In genomic region chr6:31370550-31371061, GRCm38 (mm10) we compare ENCODE assay signal across 8 mouse cellular contexts. TPM values are rescaled to one million over a fixed set of nuclear protein-coding genes. Genes with fewer than 3 reads are reported as not detected.
DNase-seq lines count a peak whose midpoint lies in the region; ATAC-seq and TF ChIP-seq lines count a peak whose summit lies in the region.
"Had no signal": no experiment of that assay in that cellular context is flagged by ENCODE, and none has a peak within 500 bp of the region (broad histone marks: within the 10 kb centered on the region; RNA-seq: fewer than 3 reads in every experiment).

No protein-coding gene starts in this region.

- H3K4me1 ChIP-seq in lung, embryonic 16.5 days (replicated peaks; ENCODE audit: control insufficient read depth, insufficient read depth, low read length), result peaks cover 3% of the 10 kb centered on the region; the same call in 1 of the 2 replicates
- peaks cover 10% of the 10 kb centered on the region for H3K4me1 ChIP-seq in lung, adult 2 months (ENCODE audit: control insufficient read depth, insufficient read depth, low read length)
- H3K4me1 ChIP-seq in heart, postnatal 0 days (ENCODE audit: control insufficient read depth, insufficient read depth), result peaks cover 26% of the 10 kb centered on the region

- H3K79me2 ChIP-seq in myocyte (ENCODE audit: control insufficient read depth, insufficient read depth), result no peaks in the 10 kb centered on the region

- H3ac ChIP-seq in myocyte (ENCODE audit: control insufficient read depth, insufficient read length), result no peak overlapping the region

- H3K4me2 ChIP-seq in lung, embryonic 16.5 days (ENCODE audit: low read depth, low read length), result no peak overlapping the region
- peak overlapping the region; percentile 16; the same call in 1 of the 2 replicates for H3K4me2 ChIP-seq in heart, postnatal 0 days (ENCODE audit: low read depth, low read length)
- peak overlapping the region; percentile 51 for H3K4me2 ChIP-seq in myocyte (ENCODE audit: low read depth)
- H3K4me2 ChIP-seq: midbrain, embryonic 12.5 days had no signal

- no peaks in the 10 kb centered on the region for H3K27me3 ChIP-seq in lung, embryonic 16.5 days (ENCODE audit: control insufficient read depth, insufficient read depth, low read depth, low read length)
- no peaks in the 10 kb centered on the region for H3K27me3 ChIP-seq in heart, postnatal 0 days (ENCODE audit: control insufficient read depth, insufficient read depth, low read length)
- no peaks in the 10 kb centered on the region for H3K27me3 ChIP-seq in myocyte (ENCODE audit: control insufficient read depth, insufficient read depth, insufficient read length)
- H3K27me3 ChIP-seq: midbrain, embryonic 12.5 days had no signal

- no peak for ATAC-seq in lung, embryonic 16.5 days (ENCODE audit: low read depth)
- peak; percentile 69 for ATAC-seq in heart, postnatal 0 days (ENCODE audit: insufficient read depth, low read depth)
- no peak for ATAC-seq in megakaryocyte, adult 5-6 weeks (ENCODE audit: poor library complexity, severe bottlenecking)

- peak overlapping the region; percentile 9; the same call in 1 of the 2 replicates for H3K27ac ChIP-seq in lung, embryonic 16.5 days (ENCODE audit: low read length)
- peak overlapping the region; percentile 83 for H3K27ac ChIP-seq in heart, postnatal 0 days (ENCODE audit: low read depth)
- H3K27ac ChIP-seq: midbrain, embryonic 12.5 days had no signal

- H3K4me3 ChIP-seq in lung, embryonic 16.5 days (ENCODE audit: low read length), result no peak overlapping the region
- no peak overlapping the region for H3K4me3 ChIP-seq in lung, adult 2 months (replicated peaks; ENCODE audit: extremely low read depth, low read depth, low read length)
- H3K4me3 ChIP-seq in heart, postnatal 0 days (ENCODE audit: low read depth, low read length), result no peak overlapping the region
- no peak overlapping the region for H3K4me3 ChIP-seq in myocyte
- H3K4me3 ChIP-seq: midbrain, embryonic 12.5 days had no signal

- no peaks in the 10 kb centered on the region for H3K36me3 ChIP-seq in lung, embryonic 16.5 days (ENCODE audit: control insufficient read depth, insufficient read depth, low read length)
- no peaks in the 10 kb centered on the region for H3K36me3 ChIP-seq in heart, postnatal 0 days (replicated peaks; ENCODE audit: control insufficient read depth, insufficient read depth, low read length)
- H3K36me3 ChIP-seq in myocyte (ENCODE audit: control insufficient read depth, insufficient read depth), result no peaks in the 10 kb centered on the region
- H3K36me3 ChIP-seq: midbrain, embryonic 12.5 days had no signal

- WGBS in lung, embryonic 16.5 days, result 53% methylated on average over 14 of the region's 14 CpGs
- 51% methylated on average over 14 of the region's 14 CpGs for WGBS in lung, adult 2 months
- WGBS in heart, postnatal 0 days, result 53% methylated on average over 14 of the region's 14 CpGs

- TF ChIP-seq EP300 in heart, postnatal 0 days (IDR thresholded peaks at IDR 0.05; ENCODE audit: low read depth), result no peak

- no peak for TF ChIP-seq CTCF in lung, adult 2 months (IDR thresholded peaks at IDR 0.05; ENCODE audit: insufficient read depth, low read length)
- TF ChIP-seq CTCF in heart, postnatal 0 days (IDR thresholded peaks at IDR 0.05; ENCODE audit: low read depth), result no peak

- no peak overlapping the region for H3K9ac ChIP-seq in lung, embryonic 16.5 days (ENCODE audit: low read length)
- H3K9ac ChIP-seq in heart, postnatal 0 days (replicated peaks; ENCODE audit: low read depth, low read length), result no peak overlapping the region
- H3K9ac ChIP-seq: midbrain, embryonic 12.5 days had no signal

- TF ChIP-seq POLR2A in lung, adult 2 months (IDR thresholded peaks at IDR 0.05; ENCODE audit: borderline replicate concordance, extremely low read depth, low read depth, low read length), result no peak
- TF ChIP-seq POLR2A in myocyte (IDR thresholded peaks at IDR 0.05; ENCODE audit: insufficient read length, low read depth), result no peak

- H3K9me3 ChIP-seq in lung, embryonic 16.5 days (ENCODE audit: control insufficient read depth, low read length), result no peaks in the 10 kb centered on the region
- H3K9me3 ChIP-seq in heart, postnatal 0 days (replicated peaks; ENCODE audit: control insufficient read depth, low read length), result no peaks in the 10 kb centered on the region
- H3K9me3 ChIP-seq: midbrain, embryonic 12.5 days had no signal

- no peak for DNase-seq in lung, adult 2 months
- peak; percentile 18 for DNase-seq in cerebellum, adult 9-10 months
- peak; percentile 47 for DNase-seq in heart, postnatal 0 days (ENCODE audit: low spot score)
- DNase-seq in thymus, postnatal 36 days, result no peak

TF ChIP-seq in myocyte, 11 proteins besides CTCF, POLR2A, EP300 and RAD21:
- TF ChIP-seq USF1 (IDR thresholded peaks at IDR 0.05; ENCODE audit: low read depth), result no peak
- TF ChIP-seq SRF (IDR thresholded peaks at IDR 0.05; ENCODE audit: control insufficient read depth, insufficient read length, low read depth), result no peak
- no peak for TF ChIP-seq CEBPB (IDR thresholded peaks at IDR 0.05; ENCODE audit: insufficient read depth, poor library complexity, severe bottlenecking)
- TF ChIP-seq TCF12 (IDR thresholded peaks at IDR 0.05; ENCODE audit: insufficient read depth, poor library complexity, severe bottlenecking), result no peak

RNA-seq across cellular contexts. Expression of gene Mkln1, which starts 27.9 kb away (rescaled TPM):
- polyA plus RNA-seq in lung, embryonic 16.5 days (2015; fragmentation: Nextera tagmentation; extraction: Ambion mirVana), result 217 and 220 TPM in 2 replicates
- polyA plus RNA-seq in lung, adult 2 months (2012; rRNA removed), result 16.8 and 26.4 TPM in 2 replicates
- total RNA-seq in heart, postnatal 0 days (2014; rRNA removed; ENCODE audit: low replicate concordance), result 79.9 and 113 TPM in 2 replicates
- polyA plus RNA-seq in heart, postnatal 0 days (2015; fragmentation: Nextera tagmentation; extraction: Ambion mirVana), result 203 and 217 TPM in 2 replicates
- 67.4 TPM for polyA plus RNA-seq in myocyte (2012; fragmentation: generic; extraction: Trizol)
- 139 and 155 TPM in 2 replicates for total RNA-seq in megakaryocyte, adult 5-6 weeks (2015)
- 148 and 160 TPM in 2 replicates for total RNA-seq in megakaryocyte, adult 5-6 weeks (2017)

Comparison
In these comparisons a context has a peak if more than half of its experiments do, and no peak if none do; other contexts are left out.
1. DNase-seq: peak in cerebellum, adult 9-10 months (single experiment) and heart, postnatal 0 days (single experiment); none in lung, adult 2 months (single experiment) and thymus, postnatal 36 days (0 of 2).